Mouse (Mus musculus) forebrain, postnatal 0 days (tissue): Measurements from ENCODE around the gene Kpna7. TPM values are rescaled to one million over a fixed set of nuclear protein-coding genes. Genes with fewer than 3 reads are reported as not detected.

ENCODE experiments used
- ATAC-seq: fragments of 200-750 bp; cut with Nextera tagmentation; 2 replicates; pipeline ENCODE4 v1.8.0; 2017; ENCODE audit warnings: mild to moderate bottlenecking, moderate library complexity
- DNase-seq: peaks from one replicate; pipeline ENCODE4 v3.0.0-alpha.2; 2015
- H3K27ac ChIP-seq: fragments of 300-500 bp; sonication (generic); 2 replicates; pipeline ENCODE4 v1.5.1; 2014; ENCODE audit warnings: low read depth, mild to moderate bottlenecking, antibody characterized with exemption, low read length, moderate library complexity, mixed read lengths
- H3K27me3 ChIP-seq: fragments of 300-500 bp; sonication (generic); 2 replicates; pipeline ENCODE4 v1.6.1; 2014; ENCODE audit warnings: mild to moderate bottlenecking, low read length, mixed read lengths; ENCODE audit not compliant: insufficient read depth
- H3K36me3 ChIP-seq: fragments of 300-500 bp; sonication (generic); 2 replicates; pipeline ENCODE4 v1.6.1; 2014; ENCODE audit warnings: mild to moderate bottlenecking, moderate library complexity; ENCODE audit not compliant: insufficient read depth
- H3K4me1 ChIP-seq: fragments of 300-500 bp; sonication (generic); 2 replicates; pipeline ENCODE4 v1.6.1; 2014; ENCODE audit warnings: antibody characterized with exemption; ENCODE audit not compliant: insufficient read depth
- H3K4me2 ChIP-seq: fragments of 300-500 bp; sonication (generic); 2 replicates; pipeline ENCODE4 v1.6.1; 2014; ENCODE audit warnings: low read depth, mild to moderate bottlenecking, moderate library complexity
- H3K4me3 ChIP-seq: fragments of 300-500 bp; sonication (generic); 2 replicates; pipeline ENCODE4 v1.5.1; 2014; ENCODE audit warnings: low read depth, low read length, mixed read lengths
- H3K9ac ChIP-seq: fragments of 300-500 bp; sonication (generic); 2 replicates; pipeline ENCODE4 v1.6.1; 2014; ENCODE audit warnings: mild to moderate bottlenecking
- H3K9me3 ChIP-seq: fragments of 300-500 bp; sonication (generic); 2 replicates; pipeline ENCODE4 v1.6.1; 2016; ENCODE audit warnings: low read length
- CTCF ChIP-seq: sonication (generic); IDR thresholded peaks from 2 replicates; pipeline ENCODE4 v1.5.1; 2016; ENCODE audit warnings: antibody characterized with exemption, control low read depth, low read depth
- WGBS: fragments of 180-500 bp; shearing (Covaris S2); extraction: QIAGEN DNeasy Blood & Tissue Kit; methylation state at CpG from one replicate; pipeline ENCODE4 v1.1.7; 2014; 5-methylcytosine and 5-hydroxymethylcytosine counted together
- polyA plus RNA-seq: library from polyadenylated mRNA; unstranded; fragments of >200 nt; fragmentation: Nextera tagmentation; extraction: Ambion mirVana; gene quantifications from 2 replicates; pipeline ENCODE4 v1.2.1, GENCODE M21; 2015
- total RNA-seq: library from RNA; depleted of rRNA; stranded (reverse); fragments of >200 nt; gene quantifications from 2 replicates; pipeline ENCODE4 v1.2.3, GENCODE M21; 2014; rRNA removed

Gene Kpna7
- total and polyA plus RNA-seq, 2 experiments from 2014 or later: not detected

- no peak for TF ChIP-seq CTCF
- DNase-seq (no peak), ATAC-seq (peak; percentile 53; the same call in 1 of the 2 replicates)
- no peaks in the 10 kb centered on the region for H3K36me3 ChIP-seq
- H3K4me3 ChIP-seq: no peak overlapping the region
- no peaks in the 10 kb centered on the region for H3K9me3 ChIP-seq
- no peak overlapping the region for H3K4me2 ChIP-seq
- no peak overlapping the region for H3K27ac ChIP-seq
- no peaks in the 10 kb centered on the region for H3K27me3 ChIP-seq
- no peak overlapping the region for H3K9ac ChIP-seq
- peaks cover 12% of the 10 kb centered on the region; the same call in 1 of the 2 replicates for H3K4me1 ChIP-seq
- WGBS: 30% methylated on average over 4 of the region's 4 CpGs
Measured at GRCm38 (mm10) chr5:144946032-144946431, 137.8 kb downstream of the Kpna7 start.

GRCm38 (mm10) chr5:144944932-144945331, 138.9 kb downstream of the Kpna7 start:
- no peak overlapping the region for H3K4me3 ChIP-seq
- H3K9ac ChIP-seq: no peak overlapping the region
- no peak overlapping the region for H3K4me2 ChIP-seq
- H3K9me3 ChIP-seq: no peaks in the 10 kb centered on the region
- H3K27me3 ChIP-seq: no peaks in the 10 kb centered on the region
- no peak for ATAC-seq
- TF ChIP-seq CTCF: no peak
- no peak overlapping the region for H3K27ac ChIP-seq
- DNase-seq: no peak
- peaks cover 14% of the 10 kb centered on the region; the same call in 1 of the 2 replicates for H3K4me1 ChIP-seq
- no peaks in the 10 kb centered on the region for H3K36me3 ChIP-seq
- WGBS: 82% methylated on average over 7 of the region's 7 CpGs

- DNase-seq (no peak), ATAC-seq (no peak)
- no peak overlapping the region for H3K4me3 ChIP-seq
- no peak for TF ChIP-seq CTCF
- H3K27me3 ChIP-seq: no peaks in the 10 kb centered on the region
- 74% methylated on average over 4 of the region's 4 CpGs for WGBS
- no peak overlapping the region for H3K27ac ChIP-seq
- no peaks in the 10 kb centered on the region for H3K36me3 ChIP-seq
- H3K4me1 ChIP-seq: peaks cover 14% of the 10 kb centered on the region; the same call in 1 of the 2 replicates
- no peak overlapping the region for H3K4me2 ChIP-seq
- H3K9me3 ChIP-seq: no peaks in the 10 kb centered on the region
- H3K9ac ChIP-seq: no peak overlapping the region
Measured at GRCm38 (mm10) chr5:144944370-144944769, 139.5 kb downstream of the Kpna7 start.

- ATAC-seq (no peak), DNase-seq (no peak)
- Histone ChIP-seq H3K4me1 (peaks cover 14% of the 10 kb centered on the region; the same call in 1 of the 2 replicates), H3K4me3 (no peak overlapping the region), H3K4me2 (no peak overlapping the region), H3K27me3 (no peaks in the 10 kb centered on the region), H3K36me3 (no peaks in the 10 kb centered on the region), H3K27ac (no peak overlapping the region), H3K9ac (no peak overlapping the region), H3K9me3 (no peaks in the 10 kb centered on the region)
- no peak for TF ChIP-seq CTCF
- 86% methylated on average over 6 of the region's 6 CpGs for WGBS
Measured at GRCm38 (mm10) chr5:144943346-144943745, 140.5 kb downstream of the Kpna7 start.

GRCm38 (mm10) chr5:144942431-144942830, 141.4 kb downstream of the Kpna7 start:
- Histone ChIP-seq H3K27me3 (no peaks in the 10 kb centered on the region), H3K4me1 (peaks cover 14% of the 10 kb centered on the region; the same call in 1 of the 2 replicates), H3K9ac (no peak overlapping the region), H3K4me3 (no peak overlapping the region), H3K36me3 (no peaks in the 10 kb centered on the region), H3K4me2 (no peak overlapping the region), H3K9me3 (no peaks in the 10 kb centered on the region), H3K27ac (no peak overlapping the region)
- WGBS: 60% methylated on average over 9 of the region's 9 CpGs
- no peak for TF ChIP-seq CTCF
- DNase-seq: no peak
- ATAC-seq: peak; percentile 25; the same call in 1 of the 2 replicates

GRCm38 (mm10) chr5:144940904-144941303, 142.9 kb downstream of the Kpna7 start:
- no peak for DNase-seq
- H3K27ac ChIP-seq: peak overlapping the region; percentile 54
- TF ChIP-seq CTCF: no peak

GRCm38 (mm10) chr5:144937304-144937703, 146.5 kb downstream of the Kpna7 start:
- TF ChIP-seq CTCF: no peak
- H3K4me2 ChIP-seq: no peak overlapping the region
- H3K27ac ChIP-seq: peak overlapping the region; percentile 15; the same call in 1 of the 2 replicates
- no peak for DNase-seq
- H3K4me1 ChIP-seq: peaks cover 7% of the 10 kb centered on the region; the same call in 1 of the 2 replicates
- H3K27me3 ChIP-seq: no peaks in the 10 kb centered on the region
- no peak overlapping the region for H3K4me3 ChIP-seq
- H3K9me3 ChIP-seq: no peaks in the 10 kb centered on the region
- H3K36me3 ChIP-seq: no peaks in the 10 kb centered on the region
- H3K9ac ChIP-seq: no peak overlapping the region
- ATAC-seq: peak; percentile 32; the same call in 1 of the 2 replicates
- 73% methylated on average over 2 of the region's 2 CpGs for WGBS

More at GRCm38 (mm10) chr5:144940904-144941303, 142.9 kb downstream of the Kpna7 start:
- Histone ChIP-seq H3K36me3 (no peaks in the 10 kb centered on the region), H3K27me3 (no peaks in the 10 kb centered on the region), H3K4me3 (no peak overlapping the region), H3K9me3 (no peaks in the 10 kb centered on the region), H3K4me2 (no peak overlapping the region), H3K9ac (no peak overlapping the region), H3K4me1 (peaks cover 7% of the 10 kb centered on the region; the same call in 1 of the 2 replicates)
- WGBS: 50% methylated on average over 3 of the region's 3 CpGs
- ATAC-seq: peak; percentile 35; the same call in 1 of the 2 replicates

Other genes starting within 250 kb of the Kpna7 start
- gene Smurf1, start 118.2 kb downstream of the Kpna7 start, total RNA-seq: 49.2 and 55.5 TPM in 2 replicates
- gene Smurf1, start 118.2 kb downstream of the Kpna7 start, polyA plus RNA-seq: 15.3 and 21.6 TPM in 2 replicates
- not detected in 2 replicates for gene Gm4871, start 51.3 kb downstream of the Kpna7 start, total RNA-seq
- gene Gm4871, start 51.3 kb downstream of the Kpna7 start, polyA plus RNA-seq: not detected in 2 replicates
- gene 1700018F24Rik, start 41.0 kb downstream of the Kpna7 start, total RNA-seq: not detected in 2 replicates
- gene 1700018F24Rik, start 41.0 kb downstream of the Kpna7 start, polyA plus RNA-seq: not detected in 2 replicates
- 146 and 156 TPM in 2 replicates for gene Arpc1a, start 200 bp downstream of the Kpna7 start, total RNA-seq
- gene Arpc1a, start 200 bp downstream of the Kpna7 start, polyA plus RNA-seq: 246 and 273 TPM in 2 replicates
- gene Arpc1b, start 30.2 kb upstream of the Kpna7 start, total RNA-seq: 28.6 and 34.2 TPM in 2 replicates
- 59.9 and 67.1 TPM in 2 replicates for gene Arpc1b, start 30.2 kb upstream of the Kpna7 start, polyA plus RNA-seq
- 65.9 and 66.4 TPM in 2 replicates for gene Pdap1, start 56.2 kb upstream of the Kpna7 start, total RNA-seq
- 135 and 140 TPM in 2 replicates for gene Pdap1, start 56.2 kb upstream of the Kpna7 start, polyA plus RNA-seq
- gene Bud31, start 56.3 kb upstream of the Kpna7 start, total RNA-seq: 127 and 138 TPM in 2 replicates
- gene Bud31, start 56.3 kb upstream of the Kpna7 start, polyA plus RNA-seq: 166 and 206 TPM in 2 replicates
- gene Ptcd1, start 83.1 kb upstream of the Kpna7 start, total RNA-seq: 30.1 and 32.6 TPM in 2 replicates
- 20.4 and 21.7 TPM in 2 replicates for gene Ptcd1, start 83.1 kb upstream of the Kpna7 start, polyA plus RNA-seq
- gene Cpsf4, start 83.2 kb upstream of the Kpna7 start, total RNA-seq: 47.9 and 52.7 TPM in 2 replicates
- gene Cpsf4, start 83.2 kb upstream of the Kpna7 start, polyA plus RNA-seq: 38.1 and 39.2 TPM in 2 replicates
- 139 and 295 TPM in 2 replicates for gene Atp5j2, start 108.0 kb upstream of the Kpna7 start, total RNA-seq
- 570 and 702 TPM in 2 replicates for gene Atp5j2, start 108.0 kb upstream of the Kpna7 start, polyA plus RNA-seq
- gene Zkscan14, start 117.8 kb upstream of the Kpna7 start, total RNA-seq: 15.6 and 16.0 TPM in 2 replicates
- gene Zkscan14, start 117.8 kb upstream of the Kpna7 start, polyA plus RNA-seq: 11.7 TPM in 2 replicates
- 16.2 and 18.6 TPM in 2 replicates for gene Zkscan5, start 120.5 kb upstream of the Kpna7 start, total RNA-seq
- 11.3 and 12.2 TPM in 2 replicates for gene Zkscan5, start 120.5 kb upstream of the Kpna7 start, polyA plus RNA-seq
- gene Zfp655, start 147.7 kb upstream of the Kpna7 start, total RNA-seq: 28.2 and 36.2 TPM in 2 replicates
- 23.9 and 25.7 TPM in 2 replicates for gene Zfp655, start 147.7 kb upstream of the Kpna7 start, polyA plus RNA-seq
- gene Zscan25, start 196.5 kb upstream of the Kpna7 start, total RNA-seq: 20.9 and 27.4 TPM in 2 replicates
- gene Zscan25, start 196.5 kb upstream of the Kpna7 start, polyA plus RNA-seq: 0.48 and 0.65 TPM in 2 replicates